Mouse (Mus musculus): ENCODE results near the gene 1700011L22Rik.

Gene 1700011L22Rik

GRCm38 (mm10) chr8:79239320-79239719, 9.1 kb downstream of the 1700011L22Rik start:
- DNase-seq (ENCODE audit: low read depth, low spot score), result no peak

GRCm38 (mm10) chr8:79229266-79229888, 19.0 kb downstream of the 1700011L22Rik start:
- no peak for DNase-seq (ENCODE audit: low read depth, low spot score)

- DNase-seq (ENCODE audit: low read depth, low spot score), result no peak
Measured at GRCm38 (mm10) chr8:79227916-79228315, 20.5 kb downstream of the 1700011L22Rik start.

GRCm38 (mm10) chr8:79227194-79227593, 21.2 kb downstream of the 1700011L22Rik start:
- DNase-seq (ENCODE audit: low read depth, low spot score), result no peak

- no peak for DNase-seq (ENCODE audit: low read depth, low spot score)
Measured at GRCm38 (mm10) chr8:79226046-79226445, 22.3 kb downstream of the 1700011L22Rik start.

GRCm38 (mm10) chr8:79225586-79225985, 22.8 kb downstream of the 1700011L22Rik start:
- no peak for DNase-seq (ENCODE audit: low read depth, low spot score)

GRCm38 (mm10) chr8:79224363-79224762, 24.0 kb downstream of the 1700011L22Rik start:
- DNase-seq (ENCODE audit: low read depth, low spot score), result no peak

GRCm38 (mm10) chr8:79222752-79223141, 25.6 kb downstream of the 1700011L22Rik start:
- no peak for DNase-seq (ENCODE audit: low read depth, low spot score)

GRCm38 (mm10) chr8:79222106-79222751, 26.1 kb downstream of the 1700011L22Rik start:
- no peak for DNase-seq (ENCODE audit: low read depth, low spot score)

GRCm38 (mm10) chr8:79211630-79212029, 36.7 kb downstream of the 1700011L22Rik start:
- DNase-seq (ENCODE audit: low read depth, low spot score), result no peak

- DNase-seq (ENCODE audit: low read depth, low spot score), result no peak
Measured at GRCm38 (mm10) chr8:79209641-79210358, 38.6 kb downstream of the 1700011L22Rik start.

- no peak for DNase-seq (ENCODE audit: low read depth, low spot score)
Measured at GRCm38 (mm10) chr8:79208691-79209640, 39.4 kb downstream of the 1700011L22Rik start.

- no peak for DNase-seq (ENCODE audit: low read depth, low spot score)
Measured at GRCm38 (mm10) chr8:79208181-79208580, 40.2 kb downstream of the 1700011L22Rik start.

GRCm38 (mm10) chr8:79206895-79207294, 41.5 kb downstream of the 1700011L22Rik start:
- DNase-seq (ENCODE audit: low read depth, low spot score), result no peak

- DNase-seq (ENCODE audit: low read depth, low spot score), result no peak
Measured at GRCm38 (mm10) chr8:79201446-79202147, 46.8 kb downstream of the 1700011L22Rik start.

- no peak for DNase-seq (ENCODE audit: low read depth, low spot score)
Measured at GRCm38 (mm10) chr8:79198675-79199074, 49.7 kb downstream of the 1700011L22Rik start.

GRCm38 (mm10) chr8:79196481-79196880, 51.9 kb downstream of the 1700011L22Rik start:
- DNase-seq (ENCODE audit: low read depth, low spot score), result no peak

GRCm38 (mm10) chr8:79190071-79190470, 58.3 kb downstream of the 1700011L22Rik start:
- no peak for DNase-seq (ENCODE audit: low read depth, low spot score)

- DNase-seq (ENCODE audit: low read depth, low spot score), result no peak
Measured at GRCm38 (mm10) chr8:79185488-79185887, 62.9 kb downstream of the 1700011L22Rik start.

GRCm38 (mm10) chr8:79179678-79180077, 68.7 kb downstream of the 1700011L22Rik start:
- no peak for DNase-seq (ENCODE audit: low read depth, low spot score)

- no peak for DNase-seq (ENCODE audit: low read depth, low spot score)
Measured at GRCm38 (mm10) chr8:79175991-79176390, 72.4 kb downstream of the 1700011L22Rik start.
